Mouse (Mus musculus) right cerebral cortex, postnatal 25 days (tissue): ENCODE measurements at regions not wholly inside any gene's neighbourhood (a gene's known extent, or its start where the extent isn't known, plus 50 kb on each side); places are given as distances from the start of the nearest gene placed in this dataset.

ENCODE experiments used
- DNase-seq: peaks from one replicate; pipeline ENCODE4 v3.0.0; 2022

DNA sequence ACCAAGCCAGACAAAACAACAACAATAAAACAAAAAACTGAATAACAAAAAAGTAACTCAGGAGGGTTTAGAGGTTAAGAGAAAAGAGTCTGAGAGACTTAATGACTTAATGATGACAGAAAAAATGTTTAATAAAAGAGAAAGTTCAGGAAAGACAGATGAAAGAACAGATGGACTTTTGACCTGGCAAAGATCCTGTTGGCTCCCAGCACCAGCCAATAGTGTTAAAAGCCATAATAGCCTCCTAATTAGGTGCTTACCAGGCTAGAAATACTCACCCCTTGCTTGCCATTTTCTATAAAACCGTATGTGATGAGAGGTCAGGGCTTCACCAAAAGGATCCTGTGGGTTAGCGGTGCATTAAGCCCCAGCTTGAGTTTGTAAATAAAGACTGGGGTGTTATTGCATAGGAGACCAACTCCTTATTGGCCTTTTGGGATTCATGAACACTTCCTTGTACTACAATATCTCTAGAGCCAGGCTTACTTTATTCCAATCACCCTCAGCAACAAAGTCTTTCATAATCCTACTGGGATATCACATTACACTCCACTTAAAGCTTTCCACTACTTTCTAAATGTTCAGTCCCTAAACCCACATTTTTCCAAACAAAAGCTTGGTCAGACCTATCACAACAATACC lies 282.1 kb upstream of the Rasa1 start:
- DNase-seq: no peak

DNA sequence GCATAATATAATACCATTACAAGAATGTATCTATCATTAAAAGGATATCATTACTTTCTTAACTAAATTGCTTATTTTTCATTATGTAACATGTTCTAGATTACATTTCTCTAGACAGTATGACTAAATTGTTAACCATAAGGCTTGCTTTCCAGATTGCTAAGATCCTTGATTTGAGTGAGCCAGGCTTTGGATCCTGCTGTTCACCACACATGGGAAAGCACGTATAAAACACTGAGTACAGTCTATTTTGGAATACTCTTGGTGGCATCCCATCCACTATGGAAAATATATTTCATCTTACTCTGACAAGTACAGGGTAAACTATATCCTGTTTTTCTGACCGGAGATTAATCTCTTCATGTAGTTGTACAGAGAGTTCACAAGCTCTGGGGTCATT lies 268.9 kb upstream of the Rasa1 start:
- no peak for DNase-seq

DNA sequence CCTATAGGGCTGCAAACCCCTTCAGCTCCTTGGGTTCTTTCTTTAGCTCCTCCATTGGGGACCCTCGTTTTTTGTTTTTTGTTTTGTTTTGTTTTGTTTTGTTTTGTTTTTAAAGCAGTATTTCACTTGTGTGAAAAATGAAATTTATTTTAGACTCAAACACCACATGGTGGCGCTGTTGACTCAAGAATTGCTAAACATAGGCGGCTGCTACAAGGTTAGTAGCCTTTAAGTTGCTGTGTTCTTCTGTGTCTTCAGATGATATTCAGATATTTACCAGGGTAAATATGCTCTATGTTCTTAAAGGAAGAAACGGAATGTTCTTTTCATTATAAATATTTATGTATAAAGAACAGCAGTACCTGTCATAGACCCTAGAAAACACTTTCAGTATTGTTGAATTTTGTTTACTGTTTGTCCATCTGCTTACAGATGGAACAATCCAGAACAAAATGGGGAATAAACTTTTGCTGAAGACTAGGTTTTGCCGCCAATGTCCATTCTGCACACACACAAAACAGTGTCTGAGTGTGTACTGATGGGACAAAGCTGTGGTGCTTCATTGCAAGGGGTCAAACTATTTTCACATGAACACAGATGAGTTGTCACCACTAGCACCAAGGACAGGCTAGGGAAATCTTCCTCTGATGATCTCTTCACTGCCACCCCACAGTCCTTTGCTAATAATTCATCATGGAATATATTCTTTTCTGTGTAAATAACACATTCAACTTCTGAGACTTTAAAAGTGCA lies 267.3 kb upstream of the Rasa1 start:
- DNase-seq: peak; percentile 19

DNA sequence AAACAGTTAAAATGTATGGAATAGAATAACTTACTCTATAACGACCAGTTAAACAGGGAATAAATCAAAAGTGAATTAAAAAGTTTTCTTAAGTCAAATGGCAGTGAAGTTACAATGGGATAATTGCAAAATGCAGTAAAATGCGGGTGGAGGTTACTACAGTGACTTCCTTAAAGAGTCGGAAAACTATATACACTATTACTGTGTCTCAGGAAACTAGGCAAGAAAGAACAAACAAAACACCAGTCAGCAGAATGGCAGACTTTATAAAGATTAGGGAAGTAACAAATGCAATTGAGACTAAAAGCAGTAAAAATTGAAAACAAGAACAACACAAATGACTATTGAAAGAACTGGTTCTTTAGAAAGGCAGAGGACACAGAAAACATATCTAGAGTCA lies 264.1 kb upstream of the Rasa1 start:
- DNase-seq: no peak

DNA sequence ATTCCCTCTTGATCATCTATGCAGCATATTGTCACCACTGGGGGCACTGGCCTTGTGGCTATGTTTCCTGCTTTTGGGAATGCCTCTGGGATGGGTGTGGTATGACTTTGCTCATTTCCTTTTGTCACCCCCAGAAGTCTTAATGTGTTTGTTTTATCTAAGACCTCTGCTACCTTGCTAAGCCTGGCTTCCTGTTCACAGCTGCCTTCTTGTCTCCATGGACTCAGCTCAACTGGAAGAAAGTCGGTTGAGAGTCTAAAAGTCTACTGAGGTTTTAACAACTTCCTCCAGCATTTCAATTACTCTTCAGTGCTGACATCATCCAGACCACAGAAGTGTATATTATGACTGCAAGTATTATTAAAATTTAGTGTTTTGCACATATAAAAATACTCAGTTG lies 220.7 kb upstream of the Rasa1 start:
- DNase-seq: no peak

DNA sequence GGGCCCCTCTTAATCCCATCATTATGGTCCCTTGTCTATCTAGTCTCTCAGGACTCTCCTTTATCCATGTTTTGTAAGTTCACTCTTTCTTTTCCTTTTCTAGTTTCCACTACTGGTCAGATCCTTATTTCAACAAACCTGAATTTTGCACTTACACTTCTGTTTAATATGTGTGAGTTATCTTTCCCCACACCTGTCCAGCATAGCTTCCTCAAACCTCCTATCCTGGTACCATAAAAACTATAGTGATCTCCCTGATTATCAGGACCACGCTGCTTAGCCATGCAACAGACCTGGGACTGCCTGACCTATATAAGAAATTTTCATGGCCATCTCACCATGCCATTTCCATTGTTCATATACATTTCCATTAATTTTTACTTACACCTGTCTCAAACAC lies 219.6 kb upstream of the Rasa1 start:
- DNase-seq: no peak

DNA sequence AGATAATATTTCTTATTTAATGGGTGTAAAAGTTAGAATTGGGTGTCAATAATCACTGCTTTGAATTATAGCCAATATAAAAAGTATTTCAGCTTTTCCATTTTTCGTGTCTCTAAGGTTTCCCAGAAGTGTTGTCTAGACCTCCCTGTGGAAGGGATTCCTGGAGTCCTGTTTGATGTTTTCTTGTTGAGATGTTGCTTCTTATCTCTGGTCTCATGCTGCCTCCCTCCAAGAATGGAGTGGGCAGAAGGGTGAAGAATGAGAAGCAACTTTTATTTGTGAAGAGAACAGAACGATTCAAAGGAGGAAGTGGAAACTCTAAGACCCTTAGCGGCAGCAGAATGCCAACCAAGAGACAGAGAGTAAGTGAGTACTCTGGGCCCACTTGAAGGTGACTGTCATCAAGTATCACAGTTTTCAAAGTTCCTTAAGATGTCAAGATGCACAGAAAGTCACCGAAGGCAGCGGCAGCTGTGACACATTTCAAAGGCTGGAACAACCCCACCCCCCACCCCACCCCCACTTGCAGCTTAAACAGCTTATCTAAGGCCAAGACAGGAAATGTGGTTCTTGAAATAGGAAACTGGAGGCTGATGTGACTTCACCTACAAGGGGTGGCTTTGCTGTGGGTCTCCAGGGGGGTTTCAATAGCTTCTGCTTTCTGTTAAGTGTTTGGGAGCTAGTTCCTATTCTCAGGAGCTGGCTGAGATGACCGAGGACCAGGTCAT lies 218.6 kb upstream of the Rasa1 start:
- DNase-seq: no peak

DNA sequence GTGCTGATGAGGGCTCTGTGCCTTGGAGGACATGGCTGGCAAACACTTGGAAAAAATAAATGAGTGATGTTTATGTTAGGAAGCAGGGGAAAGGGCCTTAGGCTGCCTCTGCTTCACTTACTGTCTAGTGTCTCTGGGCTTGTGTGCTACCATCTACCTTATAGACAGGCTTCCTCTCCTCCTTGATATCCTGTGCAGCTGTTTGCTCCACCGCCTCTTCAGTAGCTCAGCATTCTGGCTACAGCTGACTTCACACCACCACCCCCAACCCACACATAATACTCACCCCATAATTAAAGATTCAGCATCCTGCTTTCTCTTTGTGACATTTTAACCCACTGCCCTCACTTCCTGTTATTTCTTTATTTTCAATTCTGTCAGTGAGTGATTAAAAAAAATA lies 217.9 kb upstream of the Rasa1 start:
- DNase-seq: no peak

DNA sequence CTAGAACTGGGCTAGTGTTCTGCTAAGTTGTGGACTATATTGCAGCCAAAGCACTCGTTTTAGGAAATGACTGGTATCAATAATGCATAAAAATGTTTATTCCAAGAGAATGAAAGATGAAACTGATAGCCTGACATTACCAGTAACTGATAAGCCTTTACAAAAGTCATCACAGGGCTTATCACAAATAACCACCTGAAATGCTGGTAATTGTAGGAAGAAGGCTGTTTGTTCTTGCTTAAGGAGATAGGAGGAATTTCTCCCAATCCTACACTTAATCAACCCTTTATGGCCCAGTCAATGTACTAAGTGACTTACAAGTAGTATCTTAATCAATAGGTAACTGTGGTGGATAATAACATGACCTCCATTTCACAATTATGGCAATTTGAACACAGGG lies 217.1 kb upstream of the Rasa1 start:
- DNase-seq: no peak

DNA sequence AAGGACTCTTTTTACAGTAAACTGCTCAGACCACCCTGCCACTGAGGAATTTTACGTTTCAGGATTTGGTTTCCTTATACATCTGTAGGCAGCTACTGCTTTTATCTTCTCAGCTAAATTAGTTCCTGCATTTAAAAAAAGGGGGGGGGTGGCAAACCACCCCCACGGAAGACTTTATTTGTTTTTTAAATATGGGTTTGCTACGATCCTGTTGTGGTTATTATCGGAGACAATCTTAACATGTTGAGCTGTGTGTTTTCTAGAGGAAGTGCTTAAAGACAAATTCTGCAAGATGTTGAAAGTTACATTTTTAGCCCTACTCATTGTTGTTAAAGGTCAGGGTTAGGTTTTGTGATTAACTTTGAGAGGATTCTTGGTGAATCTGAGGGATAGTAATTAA lies 216.1 kb upstream of the Rasa1 start:
- DNase-seq: no peak

DNA sequence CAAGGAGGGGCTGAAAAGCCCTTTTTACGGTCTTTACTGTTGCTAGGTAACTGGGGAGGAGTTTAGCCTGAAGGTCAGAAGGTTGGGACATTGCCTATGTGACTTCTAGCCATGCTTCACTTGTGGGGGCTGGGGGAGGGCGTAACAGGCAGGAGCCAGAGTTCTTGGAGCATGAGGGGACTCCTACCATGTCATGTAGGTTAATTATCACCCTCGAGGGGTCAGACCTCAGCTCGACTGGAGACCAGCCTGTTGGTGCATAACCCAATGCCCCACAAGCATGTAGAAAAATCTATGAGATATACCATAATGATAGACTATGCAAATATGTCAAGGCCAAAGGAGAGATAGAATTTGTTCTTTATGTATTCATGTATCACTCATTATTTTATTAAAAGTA lies 215.1 kb upstream of the Rasa1 start:
- no peak for DNase-seq

DNA sequence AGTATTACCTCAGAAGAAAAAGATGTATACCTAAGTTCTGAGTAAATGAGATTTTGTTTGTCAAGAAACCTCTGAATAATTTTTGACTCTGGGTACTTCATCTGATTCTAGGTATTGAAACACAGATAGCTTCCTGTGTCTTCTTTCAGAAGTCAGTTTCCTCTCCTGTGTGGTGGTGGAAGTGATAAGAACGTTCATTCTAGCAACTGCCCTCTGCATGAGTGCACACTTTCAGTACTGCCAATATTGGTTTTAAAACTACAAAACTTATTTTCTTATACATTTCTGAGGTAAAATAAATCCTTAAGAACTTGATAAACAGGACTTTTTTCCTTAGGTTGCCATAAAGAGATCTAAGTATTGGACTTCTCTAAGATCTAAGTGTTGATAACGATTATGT lies 209.8 kb upstream of the Rasa1 start:
- no peak for DNase-seq

DNA sequence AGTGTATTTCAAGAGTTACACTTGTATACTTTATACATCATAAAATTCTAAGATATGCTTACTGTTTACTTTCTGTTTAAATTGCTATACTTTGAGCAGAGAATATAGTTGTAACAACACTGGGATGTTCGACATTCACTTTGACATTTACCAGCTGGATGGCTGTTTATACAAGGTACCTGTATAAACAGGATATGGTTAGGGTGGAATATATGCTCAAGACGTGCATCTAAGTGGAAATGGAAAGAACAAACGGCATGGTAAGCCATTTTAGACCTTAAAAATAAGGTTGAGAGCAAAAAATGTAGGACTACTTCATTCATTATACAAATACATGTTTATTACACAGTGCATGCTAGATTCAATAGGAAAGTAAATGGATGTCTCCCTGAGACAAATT lies 195.9 kb upstream of the Rasa1 start:
- DNase-seq: no peak

DNA sequence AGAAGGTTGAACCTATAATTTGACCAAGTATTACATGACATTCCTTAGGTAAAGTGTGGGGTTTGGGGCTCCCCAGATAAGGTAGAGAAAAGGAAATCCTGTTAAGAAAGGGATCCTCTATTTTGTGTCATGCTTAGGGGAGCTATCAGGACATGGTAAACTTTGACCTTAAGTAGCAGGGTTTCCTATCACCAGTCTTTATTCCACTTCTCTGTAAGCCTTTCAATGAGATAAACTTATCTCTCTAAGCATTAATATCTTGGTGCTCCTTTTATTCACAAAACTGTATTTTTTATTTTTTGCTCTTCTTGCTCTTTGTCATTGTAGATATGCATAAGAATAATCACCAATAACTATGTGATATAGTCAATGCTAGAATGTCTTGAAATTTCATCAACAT lies 194.4 kb upstream of the Rasa1 start:
- no peak for DNase-seq

DNA sequence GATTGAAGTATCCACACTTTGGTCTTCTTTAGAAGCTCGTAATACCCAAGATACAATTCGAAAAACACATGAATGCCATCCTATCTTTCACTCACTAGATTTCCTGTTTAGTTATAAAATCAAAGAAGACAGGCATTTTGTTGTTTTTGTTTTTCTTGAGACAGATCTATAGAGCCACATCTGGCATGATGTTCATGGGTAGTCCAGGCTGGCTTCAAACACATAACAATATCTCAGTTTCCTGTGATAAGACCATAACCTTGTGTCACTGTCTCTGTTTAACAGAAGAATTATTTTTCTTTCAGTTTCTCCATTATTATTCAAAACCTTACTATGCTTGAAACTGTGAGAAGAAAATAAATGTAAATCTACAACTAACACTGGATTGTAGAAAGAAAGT lies 190.5 kb upstream of the Rasa1 start:
- no peak for DNase-seq

DNA sequence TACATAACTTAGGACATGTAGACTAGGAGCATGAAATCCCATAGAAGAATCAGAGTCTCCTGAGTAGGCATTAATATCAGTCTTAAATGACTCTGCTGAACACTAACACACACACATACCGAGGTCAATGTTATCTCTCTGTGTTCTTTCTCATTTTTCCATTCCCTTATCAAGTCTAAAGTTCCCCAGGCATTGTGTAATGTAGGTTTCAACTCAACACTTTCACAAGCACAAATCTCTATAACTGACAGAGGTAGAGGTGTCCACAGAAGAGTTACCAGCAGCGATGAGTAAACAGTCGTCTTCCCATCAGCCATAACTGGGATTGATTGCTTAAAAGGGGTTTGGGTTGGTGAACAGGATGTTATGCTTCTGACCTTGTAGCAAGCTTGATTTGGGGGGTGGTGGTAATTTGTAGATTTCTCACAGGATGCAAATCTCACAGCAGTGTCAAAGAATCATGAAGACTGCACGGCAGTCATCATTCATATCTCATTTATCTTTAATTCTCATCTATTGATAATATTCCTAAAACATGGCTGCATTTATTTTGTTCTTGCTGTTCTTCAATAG lies 187.4 kb upstream of the Rasa1 start:
- DNase-seq: no peak

DNA sequence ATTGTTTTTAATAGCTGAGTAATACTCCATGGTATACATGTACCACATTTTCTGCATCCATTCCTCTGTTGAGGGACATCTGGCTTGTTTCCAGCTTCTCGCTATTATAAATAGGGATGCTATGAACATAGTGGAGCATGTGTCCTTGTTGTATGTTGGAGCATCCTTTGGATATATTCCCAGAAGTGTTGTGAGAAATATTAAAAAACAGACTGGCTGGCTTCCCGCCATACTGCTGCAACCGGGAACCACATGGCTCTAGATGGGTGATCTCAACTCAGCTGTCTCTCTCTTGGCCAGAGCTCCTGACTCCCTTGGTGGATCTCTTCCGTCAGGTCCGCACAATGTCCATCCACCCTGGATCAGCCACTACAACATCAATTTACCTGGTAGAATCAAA lies 182.4 kb upstream of the Rasa1 start:
- DNase-seq: no peak

DNA sequence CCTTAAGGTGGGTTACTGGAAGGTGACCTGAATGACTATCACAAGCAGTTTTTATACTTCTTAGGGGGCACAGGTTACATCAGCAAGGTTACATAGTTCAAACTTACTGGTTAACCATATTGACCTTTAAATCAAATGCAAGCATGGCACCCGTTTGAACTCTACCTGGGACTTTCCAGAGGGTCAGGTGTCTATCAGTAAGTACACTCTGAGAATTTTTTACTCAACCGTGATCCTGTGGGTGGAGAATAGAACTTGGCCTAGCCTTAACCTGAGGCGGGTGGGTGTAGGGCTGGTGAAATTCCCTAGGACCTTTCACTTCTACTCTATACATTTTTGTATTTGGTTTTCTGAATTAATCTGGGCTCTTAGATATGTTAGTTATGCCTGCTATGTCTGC lies 170.5 kb upstream of the Rasa1 start:
- no peak for DNase-seq

DNA sequence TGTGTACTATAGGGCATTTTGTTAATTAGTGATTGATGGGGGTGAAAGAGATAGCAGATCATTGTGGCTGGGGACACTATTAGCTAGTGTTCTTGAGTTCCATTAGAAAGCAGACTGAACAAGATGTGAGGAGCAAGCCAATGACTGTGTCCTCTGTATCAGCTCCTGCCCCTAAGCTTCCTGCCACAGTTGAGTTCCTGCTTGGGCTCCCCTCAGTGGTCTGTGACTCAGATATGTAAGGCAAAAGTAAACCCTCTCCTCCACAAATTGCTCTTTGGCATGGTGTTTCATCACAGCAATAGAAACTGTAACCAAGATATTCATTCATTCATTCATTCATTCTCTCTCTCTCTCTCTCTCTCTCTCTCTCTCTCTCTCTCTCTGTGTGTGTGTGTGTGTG lies 169.7 kb upstream of the Rasa1 start:
- no peak for DNase-seq

DNA sequence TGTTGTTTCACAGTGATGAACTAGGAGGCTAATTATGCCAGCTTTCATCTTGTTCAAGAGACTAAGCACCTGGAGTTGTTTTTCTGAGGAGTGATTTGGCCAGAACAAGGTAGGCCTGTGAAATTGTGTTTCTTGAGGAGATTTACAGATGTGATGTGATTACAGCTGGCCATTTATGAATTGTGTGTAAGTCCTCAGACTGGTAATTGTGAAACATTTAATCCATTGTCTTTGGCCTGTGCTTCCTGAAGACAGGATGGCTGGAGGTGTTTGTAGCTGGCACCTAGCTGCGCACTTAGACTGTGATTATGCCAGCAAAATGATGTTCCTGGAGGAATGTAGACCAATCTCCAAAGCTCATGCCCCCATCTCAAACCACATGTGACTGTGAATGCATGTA lies 150.7 kb upstream of the Rasa1 start:
- DNase-seq: no peak

DNA sequence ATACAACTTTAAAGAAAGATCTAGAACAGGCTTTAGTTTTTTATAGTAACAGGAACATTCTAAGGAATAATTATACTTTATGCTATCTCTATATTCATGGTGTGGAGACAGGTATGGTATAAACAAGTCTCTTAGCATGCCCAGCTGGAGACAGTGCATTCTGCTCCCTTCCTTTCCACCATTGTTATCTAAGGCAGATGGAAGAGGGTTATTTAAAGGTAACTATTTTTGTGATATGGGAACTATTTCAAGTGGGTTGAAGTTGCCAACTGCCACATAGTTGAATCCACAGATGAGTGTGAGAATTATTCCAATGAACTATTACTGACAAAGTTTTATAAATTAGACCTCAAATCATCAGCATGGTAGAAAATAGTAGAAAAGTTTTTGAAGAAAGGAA lies 148.9 kb upstream of the Rasa1 start:
- DNase-seq: no peak

DNA sequence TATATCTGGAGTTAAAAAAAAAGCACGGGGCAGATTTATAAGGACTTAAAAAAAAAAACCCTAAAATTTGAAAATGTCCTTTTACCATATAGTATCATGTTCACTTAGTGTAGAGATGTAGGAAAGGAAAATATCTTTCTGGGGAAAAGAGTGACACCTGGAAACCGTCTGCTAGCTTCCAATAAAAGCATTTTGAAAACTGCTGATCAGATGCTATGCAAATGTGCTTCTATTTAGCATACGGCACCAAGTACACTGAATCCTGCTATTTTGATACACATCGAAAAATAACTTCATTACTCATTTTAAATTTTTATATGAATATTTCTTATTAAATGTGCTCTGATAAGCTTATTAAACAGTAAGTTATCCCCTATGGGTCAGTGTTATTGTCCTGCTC lies 148.1 kb upstream of the Rasa1 start:
- DNase-seq: no peak

DNA sequence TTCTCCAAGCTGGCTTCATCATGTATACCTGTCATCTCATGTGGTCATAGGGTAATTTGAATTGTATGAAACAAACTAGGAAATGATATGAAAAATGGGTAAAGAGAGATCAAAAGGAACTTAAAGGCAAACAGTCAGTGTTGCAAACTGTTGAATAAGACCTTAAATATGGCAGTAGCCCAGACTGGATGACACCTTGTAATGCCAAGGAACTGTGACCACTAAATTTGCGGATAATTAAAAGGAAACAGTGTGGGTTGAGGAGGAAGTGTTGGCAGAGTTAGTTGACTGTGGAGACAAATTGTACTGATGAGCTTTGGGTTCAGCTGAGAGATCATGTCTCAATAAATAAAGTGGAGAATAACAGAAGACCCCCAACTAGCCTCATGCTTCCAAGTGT lies 147.3 kb upstream of the Rasa1 start:
- DNase-seq: no peak

DNA sequence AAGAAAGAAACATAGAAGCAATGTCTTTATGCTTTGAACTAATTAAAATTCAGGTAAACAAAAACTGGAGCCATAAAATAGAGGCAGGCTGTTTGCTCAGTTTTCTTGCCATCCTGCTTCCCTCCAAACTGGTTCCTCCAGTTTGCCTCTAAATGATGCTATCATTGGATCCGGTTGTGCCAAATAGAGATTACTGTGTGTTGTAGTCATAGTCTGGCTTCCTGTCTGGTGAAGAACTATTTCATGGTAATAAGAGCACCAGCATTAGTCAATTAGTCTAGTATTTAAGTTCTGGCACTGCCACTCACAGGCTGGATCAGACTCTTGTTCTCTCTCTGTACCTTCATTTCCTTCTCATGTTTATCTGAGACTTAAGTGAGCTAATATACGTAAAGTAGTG lies 141.9 kb upstream of the Rasa1 start:
- DNase-seq: no peak
